Mouse (Mus musculus) thymus, postnatal 36 days (tissue): Measurements from ENCODE around the gene Sycp2.
"Not testable (repeated sequence)": the region's sequence is repeated elsewhere in the genome, so short reads cannot be mapped to it uniquely, and the experiment has no call there.

Experiments used
- DNase-seq, 2 experiments: peaks; one replicate each; pipeline ENCODE4 v3.0.0; 2022; ENCODE audit warnings: mixed read lengths in 2 of 2

The Sycp2 gene

GRCm38 (mm10) chr2:178413481-178414260 is 6.2 kb upstream of the Sycp2 start:
- no peak for DNase-seq

- DNase-seq, result no peak
Measured at GRCm38 (mm10) chr2:178413081-178413480, 5.6 kb upstream of the Sycp2 start.

GRCm38 (mm10) chr2:178412598-178412997 is 5.1 kb upstream of the Sycp2 start:
- no peak for DNase-seq

GRCm38 (mm10) chr2:178410286-178410685 is 2.8 kb upstream of the Sycp2 start:
- DNase-seq, result no peak

GRCm38 (mm10) chr2:178409024-178409423 is 1.5 kb upstream of the Sycp2 start:
- no peak for DNase-seq

- DNase-seq, result no peak
Measured at GRCm38 (mm10) chr2:178342597-178342996, 64.9 kb downstream of the Sycp2 start.

- not testable (repeated sequence) for DNase-seq
Measured at GRCm38 (mm10) chr2:178342105-178342504, 65.4 kb downstream of the Sycp2 start.

GRCm38 (mm10) chr2:178339044-178339443 is 68.4 kb downstream of the Sycp2 start:
- DNase-seq, result no peak

- DNase-seq, result no peak
Measured at GRCm38 (mm10) chr2:178337878-178338277, 69.6 kb downstream of the Sycp2 start.

GRCm38 (mm10) chr2:178329986-178330385 is 77.5 kb downstream of the Sycp2 start:
- DNase-seq, result no peak

- DNase-seq, result no peak
Measured at GRCm38 (mm10) chr2:178329551-178329950, 77.9 kb downstream of the Sycp2 start.

GRCm38 (mm10) chr2:178327466-178328040 is 79.9 kb downstream of the Sycp2 start:
- DNase-seq, result no peak

GRCm38 (mm10) chr2:178326750-178327465 is 80.6 kb downstream of the Sycp2 start:
- no peak for DNase-seq

GRCm38 (mm10) chr2:178326067-178326466 is 81.4 kb downstream of the Sycp2 start:
- no peak for DNase-seq

- no peak for DNase-seq
Measured at GRCm38 (mm10) chr2:178324818-178325217, 82.7 kb downstream of the Sycp2 start.

- no peak for DNase-seq
Measured at GRCm38 (mm10) chr2:178324410-178324809, 83.1 kb downstream of the Sycp2 start.

GRCm38 (mm10) chr2:178321271-178321670 is 86.2 kb downstream of the Sycp2 start:
- no peak for DNase-seq

- DNase-seq, result no peak
Measured at GRCm38 (mm10) chr2:178319766-178320165, 87.7 kb downstream of the Sycp2 start.

GRCm38 (mm10) chr2:178316281-178316680 is 91.2 kb downstream of the Sycp2 start:
- DNase-seq, result no peak

- DNase-seq, result no peak
Measured at GRCm38 (mm10) chr2:178313539-178313938, 93.9 kb downstream of the Sycp2 start.

- no peak for DNase-seq
Measured at GRCm38 (mm10) chr2:178304669-178305068, 102.8 kb downstream of the Sycp2 start.

GRCm38 (mm10) chr2:178304188-178304529 is 103.3 kb downstream of the Sycp2 start:
- DNase-seq, result no peak

GRCm38 (mm10) chr2:178303453-178304187 is 103.9 kb downstream of the Sycp2 start:
- DNase-seq, result no peak
